Mouse (Mus musculus) kidney, adult 11 months (tissue): ENCODE measurements at regions not wholly inside any gene's neighbourhood (a gene's known extent, or its start where the extent isn't known, plus 50 kb on each side); places are given as distances from the start of the nearest gene placed in this dataset.

Source experiments
- DNase-seq: peaks from one replicate; pipeline ENCODE4 v3.0.0; 2022

- no peak for DNase-seq
These were observed 95.9 kb upstream of the Slc13a1 start for GRCm38 (mm10) chr6:24263796-24264195.

- DNase-seq: peak; percentile 85
These were observed 94.7 kb upstream of the Slc13a1 start for GRCm38 (mm10) chr6:24262578-24262977.

GRCm38 (mm10) chr6:24245591-24245990 is 77.7 kb upstream of the Slc13a1 start:
- no peak for DNase-seq

GRCm38 (mm10) chr6:24238541-24238940 is 70.6 kb upstream of the Slc13a1 start:
- DNase-seq: no peak

- no peak for DNase-seq
These were observed 70.2 kb upstream of the Slc13a1 start for GRCm38 (mm10) chr6:24238054-24238453.

GRCm38 (mm10) chr6:24233626-24234025 is 65.7 kb upstream of the Slc13a1 start:
- DNase-seq: no peak

- no peak for DNase-seq
These were observed 52.7 kb upstream of the Slc13a1 start for GRCm38 (mm10) chr6:24220589-24220988.

GRCm38 (mm10) chr6:24219882-24220522 is 52.1 kb upstream of the Slc13a1 start:
- no peak for DNase-seq
